Mouse (Mus musculus): ENCODE results near the gene Scrn3.

The Scrn3 gene

GRCm38 (mm10) chr2:73312152-73313116 is at the start of gene Scrn3, which contains the start of gene Cir1:
TSS of gene Scrn3 (plus strand) at chr2:73312601.
TSS of gene Cir1 (minus strand) at chr2:73312701.
- CTCF ChIA-PET, result interaction anchor here (0.6 to 1.0 kb wide), 5 partner anchors 26 to 897 kb away, joined by 3 to 8 read pairs (median 3); no protein-coding TSS in a partner anchor

DNA sequence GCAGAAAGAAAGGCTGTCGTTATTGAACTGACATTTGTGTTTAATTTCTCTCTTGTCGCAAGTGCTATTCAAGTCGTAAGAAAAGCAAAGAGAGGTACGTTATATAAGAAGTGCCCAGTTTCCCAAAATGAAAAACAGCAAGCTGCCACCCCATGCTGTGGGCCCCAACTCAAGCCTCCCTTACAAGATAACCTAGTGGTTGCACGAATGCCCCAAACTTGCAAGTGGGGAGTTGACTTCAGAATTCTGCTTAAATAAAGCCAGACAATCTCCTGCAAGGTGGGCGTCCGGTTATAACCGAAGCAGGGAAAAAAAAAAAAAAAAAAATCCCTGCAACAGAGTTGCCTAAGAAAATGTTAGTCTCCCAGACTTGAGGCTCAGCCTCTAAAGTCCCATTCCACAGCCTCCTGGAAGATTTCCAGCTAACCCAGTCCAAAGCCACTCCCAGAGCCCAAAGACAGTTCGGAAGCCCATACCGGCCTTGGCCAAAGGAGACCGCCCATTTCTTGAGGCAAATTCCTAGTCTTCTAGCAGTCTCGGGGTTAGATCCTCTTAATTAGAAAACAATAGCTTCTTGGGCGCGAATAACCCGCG is 49.1 kb upstream of the Scrn3 start:
- CTCF ChIA-PET, result interaction anchor here in 2 of 4 experiments (0.5 to 0.9 kb wide), 4 partner anchors 15 to 363 kb away, joined by 3 to 4 read pairs (median 3); no protein-coding TSS in a partner anchor
- POLR2A ChIA-PET, result interaction anchor here in 3 of 4 experiments (0.6 to 2.1 kb wide), 12 partner anchors 10 to 395 kb away, joined by 3 to 11 read pairs (median 4); partner anchors contain the start of genes Cir1 (in 1 of the 3), Ola1 (in 1 of the 3) and Scrn3 (in 1 of the 3)

More at GRCm38 (mm10) chr2:73312152-73313116, at the start of gene Scrn3, which contains the start of gene Cir1:
- POLR2A ChIA-PET, result interaction anchor here (0.6 to 2.8 kb wide), 41 partner anchors 9 to 532 kb away, joined by 3 to 27 read pairs (median 4); partner anchors contain the start of genes Gpr155 (in 3 of the 4) and Sp3 (in 2 of the 4)

DNA sequence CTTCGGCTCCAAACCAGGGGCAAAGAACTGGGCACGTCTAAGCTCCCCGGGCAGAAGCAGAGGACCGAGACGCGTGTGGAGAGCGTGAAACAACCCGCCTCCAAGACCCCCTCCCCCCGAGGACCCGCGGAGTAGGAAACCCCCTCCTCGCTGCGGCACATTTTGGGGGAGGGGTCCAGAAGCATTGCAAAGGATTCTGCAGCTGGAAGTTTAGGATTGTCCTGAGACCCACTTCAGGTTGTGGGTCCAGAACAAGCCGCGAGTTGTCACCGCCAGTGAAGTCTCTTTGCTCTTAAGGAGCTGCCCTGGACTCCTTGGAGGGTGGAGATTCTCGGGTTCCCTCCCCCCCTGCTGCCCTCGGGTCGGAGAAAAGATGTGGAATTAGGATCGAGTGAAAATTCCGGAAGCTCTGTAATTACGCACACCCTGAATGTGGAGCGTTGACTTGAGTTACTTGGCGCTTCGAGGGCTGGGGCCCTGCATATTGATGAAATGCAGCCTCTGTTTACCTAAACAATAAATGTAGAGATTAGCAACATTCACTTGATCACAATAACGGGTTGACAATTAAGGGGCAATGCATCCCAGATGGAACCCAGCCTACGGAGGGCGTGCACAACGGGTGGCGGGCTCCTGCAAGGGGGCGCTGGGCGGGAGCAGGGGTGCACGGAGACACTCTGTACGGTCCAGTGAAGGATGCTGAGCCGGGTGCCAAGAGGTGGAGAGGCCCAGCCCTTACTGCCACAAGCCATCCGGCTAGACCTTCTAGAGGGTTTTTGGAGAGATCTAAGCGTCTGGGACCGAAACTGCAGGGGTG is 48.4 kb upstream of the Scrn3 start:
- POLR2A ChIA-PET, result interaction anchor here in 3 of 4 experiments (0.7 to 2.1 kb wide), 12 partner anchors 9 to 394 kb away, joined by 3 to 11 read pairs (median 4); partner anchors contain the start of genes Cir1 (in 1 of the 3), Gpr155 (in 1 of the 3), Ola1 (in 1 of the 3) and Scrn3 (in 1 of the 3)
- CTCF ChIA-PET, result interaction anchor here in 3 of 4 experiments (0.7 to 1.4 kb wide), 6 partner anchors 14 to 364 kb away, joined by 3 to 13 read pairs (median 4); no protein-coding TSS in a partner anchor

DNA sequence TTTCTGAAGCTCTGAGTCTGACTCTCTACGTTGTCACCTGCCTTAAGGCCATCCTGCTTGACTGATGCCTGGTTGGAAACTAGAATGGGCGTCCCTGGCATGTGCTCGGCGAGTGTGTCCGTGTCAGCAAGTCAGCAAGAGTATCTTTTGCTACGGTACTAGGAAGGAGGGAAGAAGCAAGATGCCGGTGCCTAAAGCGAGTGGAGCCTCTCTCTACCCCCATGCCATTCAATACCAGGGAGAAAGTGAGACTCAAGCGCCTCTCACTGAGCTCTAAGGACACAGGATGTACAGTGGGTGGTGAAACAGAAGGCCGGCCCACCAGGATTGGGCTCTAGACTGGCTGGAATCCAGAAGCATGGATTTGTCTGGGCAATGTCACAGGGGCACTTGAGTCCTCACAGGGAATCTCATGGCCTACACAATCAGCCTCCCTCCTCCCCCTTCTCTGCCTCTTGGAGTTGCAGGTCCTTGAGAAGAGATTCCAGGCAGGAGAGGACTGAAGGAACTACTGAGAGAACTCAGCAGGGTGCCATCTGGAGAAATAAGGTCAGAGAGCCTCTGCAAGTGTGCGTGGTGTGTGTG is 47.7 kb upstream of the Scrn3 start:
- POLR2A ChIA-PET, result interaction anchor here in 3 of 4 experiments (0.6 to 2.1 kb wide), 6 partner anchors 10 to 122 kb away, joined by 3 to 11 read pairs (median 4); partner anchors contain the start of gene Gpr155 (in 1 of the 3)
- CTCF ChIA-PET, result interaction anchor here in 3 of 4 experiments (0.6 to 1.4 kb wide), 5 partner anchors 8 to 16 kb away, joined by 4 to 13 read pairs (median 4); no protein-coding TSS in a partner anchor

GRCm38 (mm10) chr2:73266011-73266410 is 46.4 kb upstream of the Scrn3 start:
- ChIA-PET CTCF (interaction anchor here in 1 of 4 experiments (1.3 kb wide), 1 partner anchor 12 kb away, joined by 5 read pairs; no protein-coding TSS in a partner anchor), POLR2A (interaction anchor here in 3 of 4 experiments (0.6 to 1.4 kb wide), 4 partner anchors 9 to 160 kb away, joined by 3 to 6 read pairs (median 4); no protein-coding TSS in a partner anchor)

GRCm38 (mm10) chr2:73266623-73267022 is 45.8 kb upstream of the Scrn3 start:
- ChIA-PET POLR2A (interaction anchor here in 3 of 4 experiments (0.6 to 1.4 kb wide), 5 partner anchors 10 to 1691 kb away, joined by 3 to 6 read pairs (median 4); partner anchors contain the start of gene Cdca7 (in 1 of the 3)), CTCF (interaction anchor here in 2 of 4 experiments (1.0 to 2.0 kb wide), 3 partner anchors 11 to 12 kb away, joined by 3 to 8 read pairs (median 5); no protein-coding TSS in a partner anchor)

- CTCF ChIA-PET, result interaction anchor here in 1 of 4 experiments (1.0 to 2.0 kb wide), 2 partner anchors 10 to 11 kb away, joined by 3 to 8 read pairs; no protein-coding TSS in a partner anchor
- POLR2A ChIA-PET, result interaction anchor here in 2 of 4 experiments (0.6 to 1.4 kb wide), 4 partner anchors 11 to 1692 kb away, joined by 3 to 6 read pairs (median 4); partner anchors contain the start of gene Cdca7 (in 1 of the 2)
Measured at GRCm38 (mm10) chr2:73267231-73267630, 45.2 kb upstream of the Scrn3 start.

DNA sequence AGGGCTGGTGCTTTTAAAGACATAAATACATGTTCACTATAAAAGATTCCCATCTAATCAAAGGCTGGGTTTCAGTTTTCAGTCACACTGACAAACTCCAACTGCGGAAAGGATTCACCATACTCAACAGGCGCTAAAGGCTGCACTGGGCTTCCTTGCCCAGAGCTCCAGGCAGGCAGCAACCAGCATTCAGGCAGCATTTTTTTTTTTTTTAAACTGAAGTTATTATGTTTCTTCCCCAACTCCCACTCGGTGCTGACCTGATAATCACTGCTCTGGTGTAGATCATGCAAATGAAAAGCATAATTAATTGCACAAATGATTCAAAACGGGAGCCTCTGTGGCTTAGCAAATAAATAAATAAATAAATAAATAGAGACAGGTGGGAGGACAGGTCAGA is 44.6 kb upstream of the Scrn3 start:
- POLR2A ChIA-PET, result no interaction called here
- CTCF ChIA-PET, result interaction anchor here in 3 of 4 experiments (0.7 to 2.3 kb wide), 4 partner anchors 10 to 881 kb away, joined by 3 to 12 read pairs (median 6); no protein-coding TSS in a partner anchor

DNA sequence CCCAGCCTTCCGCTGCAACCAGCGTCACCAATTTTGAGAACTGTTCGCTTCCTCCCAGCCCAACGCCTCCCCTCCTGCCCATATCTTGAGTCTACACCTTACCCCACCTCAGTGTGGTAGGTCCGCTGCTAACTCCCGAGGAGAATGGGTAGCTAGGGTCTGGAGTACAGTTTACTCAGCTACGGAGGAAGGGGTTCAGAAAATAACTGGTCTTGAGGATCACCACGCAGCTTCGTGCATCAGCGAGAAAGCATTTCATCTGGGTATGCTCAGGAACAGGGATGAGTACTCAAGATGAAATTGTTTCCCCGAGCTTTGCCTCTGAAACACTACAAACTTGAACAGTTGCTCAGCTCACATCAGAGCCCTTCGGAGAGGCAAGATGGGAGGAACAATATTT is 44.1 kb upstream of the Scrn3 start:
- ChIA-PET POLR2A (no interaction called here), CTCF (interaction anchor here in 3 of 4 experiments (0.7 to 2.3 kb wide), 4 partner anchors 10 to 881 kb away, joined by 3 to 12 read pairs (median 6); no protein-coding TSS in a partner anchor)

DNA sequence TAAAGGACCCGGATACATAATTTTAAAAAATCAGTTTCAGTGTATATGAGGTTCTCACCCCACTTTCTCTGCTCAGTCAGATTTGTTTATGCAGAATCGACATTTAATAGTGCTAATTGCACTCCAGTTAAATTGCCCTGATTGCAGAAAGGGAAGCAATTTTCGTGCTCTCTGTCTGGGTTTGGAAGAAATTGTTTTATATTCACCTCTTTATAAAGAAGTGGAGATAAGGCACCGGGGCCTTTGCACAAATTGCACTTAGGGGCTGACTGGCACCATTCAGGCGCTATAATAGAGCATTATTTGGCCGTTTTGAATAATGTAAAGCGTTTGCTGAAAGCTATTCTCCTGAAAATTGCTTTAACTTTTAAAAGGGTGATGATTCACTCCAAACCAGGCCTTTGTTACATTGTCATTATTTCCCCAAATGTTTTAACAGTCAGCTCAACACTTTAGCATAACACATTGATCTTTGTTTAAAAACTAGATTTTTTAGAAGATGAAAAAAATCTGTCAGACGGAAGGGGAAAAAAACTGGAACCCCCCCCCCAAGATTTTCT is 43.5 kb upstream of the Scrn3 start:
- ChIA-PET POLR2A (interaction anchor here in 2 of 4 experiments (0.6 to 0.9 kb wide), 3 partner anchors 12 to 1428 kb away, joined by 3 read pairs; no protein-coding TSS in a partner anchor), CTCF (interaction anchor here in 2 of 4 experiments (0.6 to 2.3 kb wide), 2 partner anchors 10 to 1082 kb away, joined by 5 to 12 read pairs; no protein-coding TSS in a partner anchor)

- ChIA-PET CTCF (interaction anchor here in 3 of 4 experiments (0.6 to 2.3 kb wide), 4 partner anchors 9 to 41 kb away, joined by 3 to 12 read pairs (median 4); no protein-coding TSS in a partner anchor), POLR2A (interaction anchor here in 2 of 4 experiments (0.5 to 1.6 kb wide), 7 partner anchors 9 to 1428 kb away, joined by 3 to 16 read pairs (median 4); no protein-coding TSS in a partner anchor)
Measured at GRCm38 (mm10) chr2:73269666-73270065, 42.7 kb upstream of the Scrn3 start.

DNA sequence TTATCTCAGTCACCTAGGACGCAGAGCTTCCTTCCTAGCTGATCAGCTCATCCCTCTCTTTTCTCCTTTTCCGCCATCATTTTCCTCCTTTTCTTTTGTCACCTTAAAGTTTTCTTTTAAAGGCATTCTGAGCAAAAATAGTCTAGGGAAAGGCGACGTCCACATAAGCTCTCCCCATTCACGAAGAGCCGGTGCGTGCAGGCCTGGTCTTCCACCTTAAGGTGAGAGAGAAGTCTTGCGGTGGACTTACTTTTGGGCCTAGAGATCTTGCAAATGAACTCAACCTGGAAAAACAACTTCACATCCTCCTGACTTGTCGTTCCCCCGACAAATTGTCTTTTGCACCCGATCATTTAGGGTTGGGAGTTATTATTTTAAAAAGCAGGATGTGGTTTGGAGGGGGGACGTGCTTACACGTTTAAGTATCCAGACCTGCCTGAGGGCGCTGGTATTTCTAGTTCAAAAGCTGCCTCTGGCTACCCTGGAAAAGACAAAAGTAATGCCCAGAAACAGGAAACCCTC is 42.3 kb upstream of the Scrn3 start:
- CTCF ChIA-PET, result interaction anchor here (0.6 to 2.3 kb wide), 5 partner anchors 8 to 99 kb away, joined by 3 to 12 read pairs (median 4); no protein-coding TSS in a partner anchor
- POLR2A ChIA-PET, result interaction anchor here in 2 of 4 experiments (0.5 to 2.1 kb wide), 5 partner anchors 9 to 1415 kb away, joined by 4 to 16 read pairs (median 6); no protein-coding TSS in a partner anchor

DNA sequence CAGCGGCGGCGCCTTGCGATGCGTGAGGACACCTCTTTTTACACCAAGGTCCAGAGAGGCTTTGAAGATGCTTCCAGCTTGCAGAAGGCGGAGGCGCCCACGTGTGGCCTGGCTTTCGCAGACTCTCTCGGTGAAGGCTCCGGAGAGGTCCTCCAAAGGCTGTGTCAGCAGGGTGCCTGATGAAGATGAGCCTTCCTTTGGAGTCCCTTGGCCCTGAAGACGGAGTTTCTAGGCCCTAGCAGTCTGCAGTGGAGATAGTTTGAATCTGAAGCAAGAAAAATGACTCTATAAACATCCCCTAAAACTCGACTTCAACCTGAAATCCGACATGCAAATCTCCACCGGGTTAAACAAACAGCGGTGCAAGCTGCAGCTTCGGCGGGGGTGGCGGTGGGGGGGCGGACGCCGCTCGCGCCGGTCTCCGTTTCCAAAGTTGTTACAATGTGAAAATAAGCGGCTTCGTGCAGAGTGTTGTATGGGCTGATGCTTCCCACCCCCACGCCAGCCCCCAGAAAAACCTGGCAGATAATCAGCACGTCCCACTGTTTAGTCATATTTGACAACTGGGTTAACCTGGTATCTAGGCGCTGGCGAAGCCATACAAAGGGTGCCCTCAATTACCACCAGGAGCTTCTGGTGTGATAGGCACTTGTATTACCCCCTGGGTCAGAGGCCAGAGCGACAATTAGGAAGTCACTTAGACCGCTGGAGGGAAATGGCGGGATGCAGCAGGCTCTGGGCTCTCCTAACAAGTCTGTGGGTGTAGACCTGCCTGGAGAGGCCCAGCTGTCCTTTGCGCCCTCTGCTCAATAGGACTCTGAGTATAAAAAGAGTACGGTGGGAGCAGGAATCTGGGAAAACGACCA is 41.6 kb upstream of the Scrn3 start:
- POLR2A ChIA-PET, result interaction anchor here in 3 of 4 experiments (0.6 to 2.1 kb wide), 6 partner anchors 8 to 285 kb away, joined by 3 to 9 read pairs (median 4); partner anchors contain the start of gene Gpr155 (in 1 of the 3)
- CTCF ChIA-PET, result interaction anchor here in 2 of 4 experiments (0.6 kb wide), 3 partner anchors 42 to 290 kb away, joined by 3 to 4 read pairs (median 4); partner anchors contain the start of gene Sp3 (in 1 of the 2)

GRCm38 (mm10) chr2:73271459-73272161 is 40.8 kb upstream of the Scrn3 start, which contains the start of gene Sp9:
TSS of gene Sp9 (plus strand) at chr2:73271925.
- ChIA-PET POLR2A (interaction anchor here (0.6 to 2.1 kb wide), 6 partner anchors 9 to 286 kb away, joined by 3 to 9 read pairs (median 3); partner anchors contain the start of gene Gpr155 (in 1 of the 4)), CTCF (interaction anchor here in 1 of 4 experiments (0.6 kb wide), 2 partner anchors 291 to 1475 kb away, joined by 3 to 4 read pairs; partner anchors contain the start of gene Sp3)

Measured in embryonic stem cell, embryonic (primary cell).